Mouse (Mus musculus) layer of hippocampus, postnatal 25 days (tissue): ENCODE data around the gene Olfr1438-ps1. TPM values are rescaled to one million over a fixed set of nuclear protein-coding genes. Genes with fewer than 3 reads are reported as not detected.
"Not testable (repeated sequence)": the region's sequence is repeated elsewhere in the genome, so short reads cannot be mapped to it uniquely, and the experiment has no call there.

Experiments used
- DNase-seq, 2 experiments: peaks; one replicate each; pipeline ENCODE4 v3.0.0; 2022; ENCODE audit warnings: mixed read lengths in 2 of 2, low spot score in 1 of 2; ENCODE audit errors: extremely low spot score in 1 of 2
- total RNA-seq, 2 experiments: library from RNA; stranded (reverse); gene quantifications; 2 replicates each; pipeline ENCODE4 v1.2.3; 2021

The Olfr1438-ps1 gene
- not detected for total RNA-seq

GRCm38 (mm10) chr19:12335810-12336209 is at the start of gene Olfr1438-ps1:
Gene Olfr1438-ps1 (minus strand): TSS chr19:12335910.
- no peak for DNase-seq

GRCm38 (mm10) chr19:12374465-12375025 is 38.8 kb upstream of the Olfr1438-ps1 start:
- peak; percentile 40 to 42 for DNase-seq

GRCm38 (mm10) chr19:12373004-12373403 is 37.3 kb upstream of the Olfr1438-ps1 start:
- DNase-seq = no peak

GRCm38 (mm10) chr19:12325001-12325400 is 10.7 kb downstream of the Olfr1438-ps1 start, which contains the start of gene Olfr1437:
Gene Olfr1437 (minus strand): TSS chr19:12325101.
- DNase-seq = no peak

GRCm38 (mm10) chr19:12299030-12299429 is 36.7 kb downstream of the Olfr1438-ps1 start, which contains the start of gene Olfr1436:
Gene Olfr1436 (minus strand): TSS chr19:12299130.
- DNase-seq = not testable (repeated sequence)

GRCm38 (mm10) chr19:12292979-12293378 is 42.7 kb downstream of the Olfr1438-ps1 start:
- no peak for DNase-seq

GRCm38 (mm10) chr19:12279554-12279953 is 56.2 kb downstream of the Olfr1438-ps1 start, which contains the start of gene Olfr1434:
Gene Olfr1434 (plus strand): TSS chr19:12279854.
- no peak for DNase-seq

Other genes starting within 250 kb of the Olfr1438-ps1 start
- gene Olfr1426, start 243.9 kb downstream of the Olfr1438-ps1 start, total RNA-seq = not detected
- gene Olfr1427, start 232.6 kb downstream of the Olfr1438-ps1 start, total RNA-seq = not detected
- not detected for gene Olfr1428, start 220.0 kb downstream of the Olfr1438-ps1 start, total RNA-seq
- not detected for gene Olfr76, start 212.7 kb downstream of the Olfr1438-ps1 start, total RNA-seq
- gene Olfr1555-ps1, start 165.8 kb downstream of the Olfr1438-ps1 start, total RNA-seq = not detected
- gene Olfr1431, start 135.3 kb downstream of the Olfr1438-ps1 start, total RNA-seq = not detected
- not detected for gene Olfr1432, start 103.3 kb downstream of the Olfr1438-ps1 start, total RNA-seq
- not detected for gene Olfr262, start 94.3 kb downstream of the Olfr1438-ps1 start, total RNA-seq
- gene Olfr235, start 74.9 kb downstream of the Olfr1438-ps1 start, total RNA-seq = not detected
- gene Olfr1434, start 56.1 kb downstream of the Olfr1438-ps1 start, total RNA-seq = not detected
- gene Olfr1436, start 36.8 kb downstream of the Olfr1438-ps1 start, total RNA-seq = not detected
- not detected for gene Olfr1437, start 10.8 kb downstream of the Olfr1438-ps1 start, total RNA-seq
- not detected for gene Olfr1440, start 51.4 kb upstream of the Olfr1438-ps1 start, total RNA-seq
- not detected for gene Olfr1441, start 81.5 kb upstream of the Olfr1438-ps1 start, total RNA-seq
- not detected for gene Pfpl, start 92.0 kb upstream of the Olfr1438-ps1 start, total RNA-seq
- gene Mpeg1, start 124.9 kb upstream of the Olfr1438-ps1 start, total RNA-seq = 1 to 10 TPM; 8.1 to 9.5 TPM
- gene Dtx4, start 165.5 kb upstream of the Olfr1438-ps1 start, total RNA-seq = 10 to 100 TPM; 32.8 to 34.8 TPM
- gene Fam111a, start 209.8 kb upstream of the Olfr1438-ps1 start, total RNA-seq = 1 to 10 TPM; 1.3 to 2.0 TPM